Comparison of ENCODE assay signal across 10 mouse cellular contexts in the genomic region with DNA sequence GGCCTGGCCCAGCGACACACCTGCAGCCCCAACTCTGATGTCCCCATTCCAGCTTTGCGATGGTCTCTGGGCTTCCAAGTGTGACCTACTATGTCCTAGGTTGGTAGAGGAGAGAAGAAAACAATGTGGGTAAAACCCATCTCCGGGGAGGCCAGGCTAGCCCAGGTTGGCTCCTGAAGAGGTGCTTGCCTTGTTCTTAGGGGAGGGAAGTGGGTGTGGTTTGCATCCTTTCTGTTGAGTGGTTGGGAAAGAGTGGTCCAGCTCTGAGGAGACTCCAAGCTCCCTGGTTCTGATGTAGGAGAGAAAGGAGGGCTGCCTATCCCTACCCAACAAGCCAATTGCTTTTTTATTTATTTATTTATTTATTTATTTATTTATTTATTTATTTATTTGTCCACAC. TPM values are rescaled to one million over a fixed set of nuclear protein-coding genes. Genes with fewer than 3 reads are reported as not detected.
A peak's percentile ranks its signal among the peaks of the same experiment; 100 is the strongest.
DNase-seq lines count a peak whose midpoint lies in the region; ATAC-seq and TF ChIP-seq lines count a peak whose summit lies in the region.
"Had no signal": no experiment of that assay in that cellular context is flagged by ENCODE, and none has a peak within 500 bp of the region (broad histone marks: within the 10 kb centered on the region; RNA-seq: fewer than 3 reads in every experiment).

No protein-coding gene starts in this region.

- no peaks in the 10 kb centered on the region for H3K36me3 ChIP-seq in forebrain, embryonic 10.5 days (replicated peaks)
- H3K36me3 ChIP-seq in forebrain, postnatal 0 days (ENCODE audit: insufficient read depth): no peaks in the 10 kb centered on the region
- no peaks in the 10 kb centered on the region for H3K36me3 ChIP-seq in kidney, embryonic 16.5 days (ENCODE audit: insufficient read depth, low read length)
- no peaks in the 10 kb centered on the region for H3K36me3 ChIP-seq in embryonic facial prominence, embryonic 14.5 days (ENCODE audit: control insufficient read depth, insufficient read depth, low read length)
- no peaks in the 10 kb centered on the region for H3K36me3 ChIP-seq in liver, embryonic 15.5 days (replicated peaks)

- H3K9me3 ChIP-seq in forebrain, embryonic 10.5 days: no peaks in the 10 kb centered on the region
- H3K9me3 ChIP-seq in forebrain, postnatal 0 days (ENCODE audit: low read length): no peaks in the 10 kb centered on the region
- H3K9me3 ChIP-seq in kidney, embryonic 16.5 days (ENCODE audit: low read length): no peaks in the 10 kb centered on the region
- no peaks in the 10 kb centered on the region for H3K9me3 ChIP-seq in embryonic facial prominence, embryonic 14.5 days (ENCODE audit: control insufficient read depth, low read length)
- no peaks in the 10 kb centered on the region for H3K9me3 ChIP-seq in liver, embryonic 15.5 days (replicated peaks)

- TF ChIP-seq CTCF in forebrain, postnatal 0 days (IDR thresholded peaks at IDR 0.05; ENCODE audit: low read depth): no peak

- H3K27ac ChIP-seq in forebrain, embryonic 10.5 days: peak overlapping the region; percentile 75
- no peak overlapping the region for H3K27ac ChIP-seq in forebrain, postnatal 0 days (ENCODE audit: low read depth, low read length)
- H3K27ac ChIP-seq in kidney, embryonic 16.5 days (ENCODE audit: low read length): no peak overlapping the region
- H3K27ac ChIP-seq in embryonic facial prominence, embryonic 14.5 days (replicated peaks; ENCODE audit: low read depth, low read length): peak overlapping the region; percentile 78
- H3K27ac ChIP-seq in liver, embryonic 15.5 days (replicated peaks): no peak overlapping the region

- H3K27me3 ChIP-seq in forebrain, embryonic 10.5 days (ENCODE audit: poor library complexity, severe bottlenecking): peaks cover 31% of the 10 kb centered on the region
- H3K27me3 ChIP-seq in forebrain, postnatal 0 days (ENCODE audit: insufficient read depth, low read length): no peaks in the 10 kb centered on the region; the same call in 1 of the 2 replicates
- peaks cover 7% of the 10 kb centered on the region; the same call in 1 of the 2 replicates for H3K27me3 ChIP-seq in kidney, embryonic 16.5 days (ENCODE audit: insufficient read depth, low read length)
- no peaks in the 10 kb centered on the region for H3K27me3 ChIP-seq in embryonic facial prominence, embryonic 14.5 days (replicated peaks; ENCODE audit: control insufficient read depth, insufficient read depth, low read length)
- H3K27me3 ChIP-seq in liver, embryonic 15.5 days: peaks cover 45% of the 10 kb centered on the region

- no peak overlapping the region for H3K9ac ChIP-seq in forebrain, postnatal 0 days
- peak overlapping the region; percentile 58 for H3K9ac ChIP-seq in kidney, embryonic 16.5 days (replicated peaks; ENCODE audit: low read length)
- 0 out of 2 replicates have a peak overlapping the region, but pooled peaks have one; percentile 59 for H3K9ac ChIP-seq in embryonic facial prominence, embryonic 14.5 days (ENCODE audit: low read depth, low read length)
- H3K9ac ChIP-seq in liver, embryonic 15.5 days: no peak overlapping the region

- peak overlapping the region; percentile 46; the same call in 1 of the 2 replicates for H3K4me3 ChIP-seq in forebrain, embryonic 10.5 days
- H3K4me3 ChIP-seq in forebrain, postnatal 0 days (ENCODE audit: low read depth, low read length): no peak overlapping the region
- no peak overlapping the region for H3K4me3 ChIP-seq in kidney, embryonic 16.5 days (ENCODE audit: low read length)
- H3K4me3 ChIP-seq in embryonic facial prominence, embryonic 14.5 days (ENCODE audit: low read depth, low read length): peak overlapping the region; percentile 35; the same call in 1 of the 2 replicates
- H3K4me3 ChIP-seq in liver, embryonic 15.5 days (replicated peaks): no peak overlapping the region

- ATAC-seq in forebrain, postnatal 0 days: no peak
- no peak for ATAC-seq in kidney, embryonic 16.5 days (ENCODE audit: low FRiP score, low TSS enrichment)
- ATAC-seq in embryonic facial prominence, embryonic 14.5 days (ENCODE audit: low read depth): no peak
- no peak for ATAC-seq in liver, embryonic 15.5 days (ENCODE audit: insufficient read depth)

- H3K4me1 ChIP-seq in forebrain, embryonic 10.5 days: peaks cover 52% of the 10 kb centered on the region
- no peaks in the 10 kb centered on the region for H3K4me1 ChIP-seq in forebrain, postnatal 0 days (ENCODE audit: insufficient read depth)
- H3K4me1 ChIP-seq in kidney, embryonic 16.5 days (ENCODE audit: insufficient read depth, low read length): peaks cover 20% of the 10 kb centered on the region
- peaks cover 28% of the 10 kb centered on the region for H3K4me1 ChIP-seq in embryonic facial prominence, embryonic 14.5 days (ENCODE audit: control insufficient read depth, insufficient read depth, low read length)
- H3K4me1 ChIP-seq in liver, embryonic 15.5 days (replicated peaks): no peaks in the 10 kb centered on the region; the same call in 1 of the 2 replicates

- 55% methylated on average over 3 of the region's 3 CpGs for WGBS in forebrain, embryonic 10.5 days
- 58% methylated on average over 3 of the region's 3 CpGs for WGBS in forebrain, postnatal 0 days
- 59% methylated on average over 3 of the region's 3 CpGs for WGBS in kidney, embryonic 16.5 days
- WGBS in embryonic facial prominence, embryonic 14.5 days: 44% methylated on average over 3 of the region's 3 CpGs
- 48% methylated on average over 3 of the region's 3 CpGs for WGBS in liver, embryonic 15.5 days (ENCODE audit: insufficient replicate concordance)

- no peak overlapping the region for H3K4me2 ChIP-seq in forebrain, postnatal 0 days (ENCODE audit: low read depth)
- H3K4me2 ChIP-seq in kidney, embryonic 16.5 days (replicated peaks; ENCODE audit: low read depth, low read length): peak overlapping the region; percentile 58
- H3K4me2 ChIP-seq in embryonic facial prominence, embryonic 14.5 days (ENCODE audit: low read depth, low read length): peak overlapping the region; percentile 63
- H3K4me2 ChIP-seq in liver, embryonic 15.5 days: peak overlapping the region; percentile 36; the same call in 1 of the 2 replicates

- DNase-seq in forebrain, embryonic 10.5 days (ENCODE audit: extremely low spot score, low spot score): no peak
- no peak for DNase-seq in forebrain, postnatal 0 days
- DNase-seq in kidney, adult 11 months: no peak
- DNase-seq in embryonic facial prominence, embryonic 14.5 days (ENCODE audit: low spot score): no peak
- no peak for DNase-seq in cerebellum, postnatal 4 days (ENCODE audit: low spot score in 2 of 2)
- no peak for DNase-seq in right cerebral cortex, postnatal 36 days (ENCODE audit: low spot score in 2 of 2)

RNA-seq across cellular contexts. Expression of gene Prrx2, which starts 30.7 kb away (rescaled TPM):
- polyA plus RNA-seq in forebrain, embryonic 10.5 days (2016; fragmentation: Nextera tagmentation; extraction: Ambion mirVana): 27.7 and 31.9 TPM in 2 replicates
- total RNA-seq in forebrain, postnatal 0 days (2014; rRNA removed): 2.5 and 4.1 TPM in 2 replicates
- 3.6 and 3.7 TPM in 2 replicates for polyA plus RNA-seq in forebrain, postnatal 0 days (2015; fragmentation: Nextera tagmentation; extraction: Ambion mirVana)
- 7.7 and 8.0 TPM in 2 replicates for polyA plus RNA-seq in kidney, embryonic 16.5 days (2015; fragmentation: Nextera tagmentation; extraction: Ambion mirVana)
- 63.8 and 68.0 TPM in 2 replicates for polyA plus RNA-seq in embryonic facial prominence, embryonic 14.5 days (2014; fragmentation: Nextera tagmentation; extraction: Ambion mirVana)
- polyA plus RNA-seq in liver, embryonic 15.5 days (2015; fragmentation: Nextera tagmentation; extraction: Ambion mirVana): 0.23 TPM in 1 of 2 replicates, not detected in the other
- total RNA-seq: common myeloid progenitor, adult 5-6 weeks; megakaryocyte, adult 5-6 weeks had no signal

RNA-seq across cellular contexts. Expression of gene Asb6, which starts 35.3 kb away (rescaled TPM):
- 47.5 and 51.2 TPM in 2 replicates for polyA plus RNA-seq in forebrain, embryonic 10.5 days (2016; fragmentation: Nextera tagmentation; extraction: Ambion mirVana)
- total RNA-seq in forebrain, postnatal 0 days (2014; rRNA removed): 32.7 and 45.2 TPM in 2 replicates
- 31.3 and 36.0 TPM in 2 replicates for polyA plus RNA-seq in forebrain, postnatal 0 days (2015; fragmentation: Nextera tagmentation; extraction: Ambion mirVana)
- polyA plus RNA-seq in kidney, embryonic 16.5 days (2015; fragmentation: Nextera tagmentation; extraction: Ambion mirVana): 39.0 and 42.7 TPM in 2 replicates
- polyA plus RNA-seq in embryonic facial prominence, embryonic 14.5 days (2014; fragmentation: Nextera tagmentation; extraction: Ambion mirVana): 26.6 and 30.4 TPM in 2 replicates
- polyA plus RNA-seq in liver, embryonic 15.5 days (2015; fragmentation: Nextera tagmentation; extraction: Ambion mirVana): 30.0 and 35.0 TPM in 2 replicates

RNA-seq across cellular contexts. Expression of gene Ntmt1, which starts 57.8 kb away (rescaled TPM):
- 124 and 131 TPM in 2 replicates for polyA plus RNA-seq in forebrain, embryonic 10.5 days (2016; fragmentation: Nextera tagmentation; extraction: Ambion mirVana)
- total RNA-seq in forebrain, postnatal 0 days (2014; rRNA removed): 87.6 and 105 TPM in 2 replicates
- 106 and 107 TPM in 2 replicates for polyA plus RNA-seq in forebrain, postnatal 0 days (2015; fragmentation: Nextera tagmentation; extraction: Ambion mirVana)
- polyA plus RNA-seq in kidney, embryonic 16.5 days (2015; fragmentation: Nextera tagmentation; extraction: Ambion mirVana): 92.9 and 94.9 TPM in 2 replicates
- 81.7 and 85.6 TPM in 2 replicates for polyA plus RNA-seq in embryonic facial prominence, embryonic 14.5 days (2014; fragmentation: Nextera tagmentation; extraction: Ambion mirVana)
- 26.0 and 27.5 TPM in 2 replicates for polyA plus RNA-seq in liver, embryonic 15.5 days (2015; fragmentation: Nextera tagmentation; extraction: Ambion mirVana)

Comparison
In these comparisons a context has a peak if more than half of its experiments do, and no peak if none do; other contexts are left out.
1. H3K27ac ChIP-seq: peak in forebrain, embryonic 10.5 days (single experiment) and embryonic facial prominence, embryonic 14.5 days (single experiment); none in forebrain, postnatal 0 days (single experiment), kidney, embryonic 16.5 days (single experiment) and liver, embryonic 15.5 days (single experiment).
2. H3K4me3 ChIP-seq: peak in forebrain, embryonic 10.5 days (single experiment) and embryonic facial prominence, embryonic 14.5 days (single experiment); none in forebrain, postnatal 0 days (single experiment), kidney, embryonic 16.5 days (single experiment) and liver, embryonic 15.5 days (single experiment).
3. H3K9ac ChIP-seq: peak in kidney, embryonic 16.5 days (single experiment) and embryonic facial prominence, embryonic 14.5 days (single experiment); none in forebrain, postnatal 0 days (single experiment) and liver, embryonic 15.5 days (single experiment).